Comparison of ENCODE assay signal across 33 mouse cellular contexts in genomic region chr5:128735921-128736320, GRCm38 (mm10). TPM values are rescaled to one million over a fixed set of nuclear protein-coding genes. Genes with fewer than 3 reads are reported as not detected.
DNase-seq lines count a peak whose midpoint lies in the region; ATAC-seq and TF ChIP-seq lines count a peak whose summit lies in the region.
"Had no signal": no experiment of that assay in that cellular context is flagged by ENCODE, and none has a peak within 500 bp of the region (broad histone marks: within the 10 kb centered on the region; RNA-seq: fewer than 3 reads in every experiment).

No protein-coding gene starts in this region.

- no peaks in the 10 kb centered on the region for H3K27me3 ChIP-seq in kidney, embryonic 16.5 days (ENCODE audit: insufficient read depth, low read length)
- H3K27me3 ChIP-seq in testis, adult 2 months (ENCODE audit: control insufficient read depth, insufficient read depth, low read length), result no peaks in the 10 kb centered on the region
- H3K27me3 ChIP-seq in forebrain, postnatal 0 days (ENCODE audit: insufficient read depth, low read length), result no peaks in the 10 kb centered on the region
- H3K27me3 ChIP-seq: CH12.LX, Patski had no signal

- WGBS in kidney, embryonic 16.5 days, result 78% methylated on average over 21 of the region's 22 CpGs
- 82% methylated on average over 22 of the region's 22 CpGs for WGBS in forebrain, postnatal 0 days

- H3K4me2 ChIP-seq in kidney, embryonic 16.5 days (replicated peaks; ENCODE audit: low read depth, low read length), result no peak overlapping the region
- H3K4me2 ChIP-seq in forebrain, postnatal 0 days (ENCODE audit: low read depth), result no peak overlapping the region
- H3K4me2 ChIP-seq: embryonic facial prominence, embryonic 12.5 days; embryonic facial prominence, embryonic 15.5 days; heart, embryonic 12.5 days; heart, embryonic 15.5 days; hindbrain, embryonic 14.5 days had no signal

- no peaks in the 10 kb centered on the region for H3K36me3 ChIP-seq in kidney, embryonic 16.5 days (ENCODE audit: insufficient read depth, low read length)
- H3K36me3 ChIP-seq in testis, adult 2 months (ENCODE audit: control insufficient read depth, insufficient read depth, low read length), result no peaks in the 10 kb centered on the region
- H3K36me3 ChIP-seq in forebrain, postnatal 0 days (ENCODE audit: insufficient read depth), result no peaks in the 10 kb centered on the region
- H3K36me3 ChIP-seq: embryonic facial prominence, embryonic 12.5 days; embryonic facial prominence, embryonic 15.5 days; heart, embryonic 12.5 days; heart, embryonic 15.5 days had no signal

- H3K9me3 ChIP-seq in kidney, embryonic 16.5 days (ENCODE audit: low read length), result no peaks in the 10 kb centered on the region
- no peaks in the 10 kb centered on the region for H3K9me3 ChIP-seq in forebrain, postnatal 0 days (ENCODE audit: low read length)
- H3K9me3 ChIP-seq: embryonic facial prominence, embryonic 12.5 days; embryonic facial prominence, embryonic 15.5 days; heart, embryonic 12.5 days; heart, embryonic 15.5 days had no signal

- no peak overlapping the region for H3K4me3 ChIP-seq in kidney, embryonic 16.5 days (ENCODE audit: low read length)
- peak overlapping the region; percentile 86 for H3K4me3 ChIP-seq in testis, adult 2 months (ENCODE audit: control insufficient read depth, low read depth, low read length)
- no peak overlapping the region for H3K4me3 ChIP-seq in forebrain, postnatal 0 days (ENCODE audit: low read depth, low read length)
- H3K4me3 ChIP-seq: embryonic facial prominence, embryonic 12.5 days; embryonic facial prominence, embryonic 15.5 days; gastrocnemius, adult 2 months; heart, embryonic 12.5 days; heart, embryonic 15.5 days had no signal

- no peak for TF ChIP-seq CTCF in testis, adult 2 months (IDR thresholded peaks at IDR 0.05; ENCODE audit: control insufficient read depth, insufficient read depth, insufficient replicate concordance, low read depth, low read length)
- TF ChIP-seq CTCF in forebrain, postnatal 0 days (IDR thresholded peaks at IDR 0.05; ENCODE audit: low read depth), result no peak

- TF ChIP-seq POLR2A in testis, adult 2 months (IDR thresholded peaks at IDR 0.05; ENCODE audit: control insufficient read depth, low read depth, low read length), result peak; percentile 92

- no peak for DNase-seq in kidney, postnatal 25 days
- DNase-seq in testis, postnatal 10 days (ENCODE audit: low spot score), result no peak
- peak; percentile 40 for DNase-seq in R1 (ENCODE audit: low read depth, low spot score)
- DNase-seq in forebrain, postnatal 0 days, result no peak
- no peak for DNase-seq in cerebellum, postnatal 25 days
- DNase-seq: adrenal gland, adult 8-10 months; adrenal gland, postnatal 25 days; B cell, adult 2 months; cerebellum, adult 18-20 months; cerebellum, adult 9-10 months; cerebellum, postnatal 14 days; gastrocnemius, adult 2 months; gastrocnemius, postnatal 14 days; heart, adult 18-20 months; heart, postnatal 10 days; heart, postnatal 4 days had no signal

- H3K9ac ChIP-seq in kidney, embryonic 16.5 days (replicated peaks; ENCODE audit: low read length), result no peak overlapping the region
- no peak overlapping the region for H3K9ac ChIP-seq in forebrain, postnatal 0 days
- H3K9ac ChIP-seq: embryonic facial prominence, embryonic 12.5 days; embryonic facial prominence, embryonic 15.5 days; heart, embryonic 12.5 days; heart, embryonic 15.5 days; hindbrain, embryonic 14.5 days had no signal

- H3K27ac ChIP-seq in kidney, embryonic 16.5 days (ENCODE audit: low read length), result no peak overlapping the region
- peak overlapping the region; percentile 93 for H3K27ac ChIP-seq in testis, adult 2 months (ENCODE audit: control insufficient read depth, insufficient read depth, low read depth, low read length)
- no peak overlapping the region for H3K27ac ChIP-seq in forebrain, postnatal 0 days (ENCODE audit: low read depth, low read length)
- H3K27ac ChIP-seq: embryonic facial prominence, embryonic 12.5 days; embryonic facial prominence, embryonic 15.5 days; gastrocnemius, adult 2 months; heart, embryonic 15.5 days; hindbrain, embryonic 14.5 days; hindbrain, postnatal 0 days had no signal

- H3K4me1 ChIP-seq in kidney, embryonic 16.5 days (ENCODE audit: insufficient read depth, low read length), result no peaks in the 10 kb centered on the region
- H3K4me1 ChIP-seq in testis, adult 2 months (ENCODE audit: control insufficient read depth, insufficient read depth, low read length), result 0 out of 2 replicates have a peak, but pooled peaks cover 3% of the 10 kb centered on the region
- H3K4me1 ChIP-seq in forebrain, postnatal 0 days (ENCODE audit: insufficient read depth), result no peaks in the 10 kb centered on the region
- H3K4me1 ChIP-seq: embryonic facial prominence, embryonic 15.5 days; heart, embryonic 12.5 days; heart, embryonic 15.5 days had no signal

- ATAC-seq in kidney, embryonic 16.5 days (ENCODE audit: low FRiP score, low TSS enrichment), result 0 out of 2 replicates have a peak, but pooled peaks have one; percentile 39
- no peak for ATAC-seq in forebrain, postnatal 0 days
- ATAC-seq: activated CD4-positive, CD25-positive, alpha-beta regulatory T cell, adult 4 months; forebrain, embryonic 14.5 days; hindbrain, postnatal 0 days; inflammation-experienced regulatory T-cells, adult 6 months; intestine, embryonic 16.5 days; Patski had no signal

RNA-seq across cellular contexts. Expression of gene Piwil1, which starts 33.6 kb away (rescaled TPM):
- polyA plus RNA-seq in kidney, embryonic 16.5 days (2015; fragmentation: Nextera tagmentation; extraction: Ambion mirVana), result 0.05 TPM in 1 of 2 replicates, not detected in the other
- 247 and 266 TPM in 2 replicates for polyA plus RNA-seq in testis, adult 2 months (2012; rRNA removed)
- 0.05 and 0.08 TPM in 2 replicates for total RNA-seq in forebrain, postnatal 0 days (2014; rRNA removed)
- polyA plus RNA-seq in forebrain, postnatal 0 days (2015; fragmentation: Nextera tagmentation; extraction: Ambion mirVana), result 0.30 and 0.40 TPM in 2 replicates
- total RNA-seq: adrenal gland, adult 8-10 months; adrenal gland, postnatal 25 days; CH12.LX; common myeloid progenitor, adult 5-6 weeks; gastrocnemius, adult 2 months; heart, adult 18-20 months; heart, postnatal 10 days; heart, postnatal 4 days had no signal
- polyA plus RNA-seq: embryonic facial prominence, embryonic 15.5 days; forebrain, embryonic 11.5 days; forebrain, embryonic 14.5 days; heart, embryonic 12.5 days; heart, embryonic 15.5 days; hindbrain, embryonic 11.5 days; inflammation-experienced regulatory T-cells, adult 6 months; intestine, embryonic 16.5 days; Patski had no signal

Comparison
In these comparisons a context has a peak if more than half of its experiments do, and no peak if none do; other contexts are left out.
1. RNA of gene Piwil1, which starts 33.6 kb away (polyA plus RNA-seq): 247 to 266 TPM in testis, adult 2 months; 0.30 to 0.40 TPM in forebrain, postnatal 0 days and 0.05 TPM in kidney, embryonic 16.5 days; every median in the first group is over 100 times any median in the second.